Mouse (Mus musculus): ENCODE data around the gene Ccdc85b. TPM values are rescaled to one million over a fixed set of nuclear protein-coding genes. Genes with fewer than 3 reads are reported as not detected.

The Ccdc85b gene
- total RNA-seq, 2 experiments from 2014 or later = 21.9 to 24.0 TPM

- peak; percentile 88 to 92 for DNase-seq (ENCODE audit: extremely low spot score in 1 of 2, low spot score in 2 of 2)
- intact Hi-C loops (cut with DNase I) = no loop called here
These were observed 2.8 kb upstream of the Ccdc85b start, which contains the start of gene Fibp for GRCm38 (mm10) chr19:5460465-5460911. Gene Fibp, plus strand, starts transcription at chr19:5460615.

- intact Hi-C loops (cut with DNase I) = no loop called here
- no peak for DNase-seq (ENCODE audit: extremely low spot score in 1 of 2, low spot score in 2 of 2)
These were observed 2.2 kb upstream of the Ccdc85b start for GRCm38 (mm10) chr19:5459896-5460295.

GRCm38 (mm10) chr19:5459019-5459418 lies 1.3 kb upstream of the Ccdc85b start:
- DNase-seq (ENCODE audit: extremely low spot score in 1 of 2, low spot score in 2 of 2) = peak in 1 of 2 experiments; percentile 56
- intact Hi-C loops (cut with DNase I) = no loop called here

- intact Hi-C loops (cut with DNase I) = no loop called here
These were observed 560 bp downstream of the Ccdc85b start for GRCm38 (mm10) chr19:5456922-5457745.

GRCm38 (mm10) chr19:5456241-5456921 lies 1.3 kb downstream of the Ccdc85b start:
- intact Hi-C loops (cut with DNase I) = no loop called here
- peak in 1 of 2 experiments; percentile 74 for DNase-seq (ENCODE audit: extremely low spot score in 1 of 2, low spot score in 2 of 2)

More at GRCm38 (mm10) chr19:5456922-5457745, 560 bp downstream of the Ccdc85b start:
- peak; percentile 93 to 99 for DNase-seq (ENCODE audit: extremely low spot score in 1 of 2, low spot score in 2 of 2)

GRCm38 (mm10) chr19:5455568-5455967 lies 2.1 kb downstream of the Ccdc85b start:
- intact Hi-C loops (cut with DNase I) = no loop called here
- DNase-seq (ENCODE audit: extremely low spot score in 1 of 2, low spot score in 2 of 2) = peak in 1 of 2 experiments; percentile 55

GRCm38 (mm10) chr19:5455037-5455436 lies 2.7 kb downstream of the Ccdc85b start:
- DNase-seq (ENCODE audit: extremely low spot score in 1 of 2, low spot score in 2 of 2) = peak in 1 of 2 experiments; percentile 41
- intact Hi-C loops (cut with DNase I) = no loop called here

GRCm38 (mm10) chr19:5451766-5452165 lies 5.9 kb downstream of the Ccdc85b start:
- intact Hi-C loops (cut with DNase I) = no loop called here
- DNase-seq (ENCODE audit: extremely low spot score in 1 of 2, low spot score in 2 of 2) = no peak

GRCm38 (mm10) chr19:5449673-5450072 lies 8.0 kb downstream of the Ccdc85b start:
- DNase-seq (ENCODE audit: extremely low spot score in 1 of 2, low spot score in 2 of 2) = no peak
- intact Hi-C loops (cut with DNase I) = no loop called here

- intact Hi-C loops (cut with DNase I) = no loop called here
- DNase-seq (ENCODE audit: extremely low spot score in 1 of 2, low spot score in 2 of 2) = peak in 1 of 2 experiments; percentile 48
These were observed 9.1 kb downstream of the Ccdc85b start for GRCm38 (mm10) chr19:5448354-5449150.

- peak in 1 of 2 experiments; percentile 83 for DNase-seq (ENCODE audit: extremely low spot score in 1 of 2, low spot score in 2 of 2)
- intact Hi-C loops (cut with DNase I) = no loop called here
These were observed 10.0 kb downstream of the Ccdc85b start, which contains the start of gene Fosl1 for GRCm38 (mm10) chr19:5447515-5448353. Gene Fosl1, plus strand, starts transcription at chr19:5447547.

GRCm38 (mm10) chr19:5445747-5446146 lies 11.9 kb downstream of the Ccdc85b start:
- DNase-seq (ENCODE audit: extremely low spot score in 1 of 2, low spot score in 2 of 2) = no peak
- intact Hi-C loops (cut with DNase I) = no loop called here

- no peak for DNase-seq (ENCODE audit: extremely low spot score in 1 of 2, low spot score in 2 of 2)
- intact Hi-C loops (cut with DNase I) = no loop called here
These were observed 12.7 kb downstream of the Ccdc85b start for GRCm38 (mm10) chr19:5444954-5445353.

- intact Hi-C loops (cut with DNase I) = no loop called here
- DNase-seq (ENCODE audit: extremely low spot score in 1 of 2, low spot score in 2 of 2) = no peak
These were observed 13.3 kb downstream of the Ccdc85b start for GRCm38 (mm10) chr19:5444371-5444908.

- intact Hi-C loops (cut with DNase I) = no loop called here
- DNase-seq (ENCODE audit: extremely low spot score in 1 of 2, low spot score in 2 of 2) = no peak
These were observed 23.7 kb downstream of the Ccdc85b start for GRCm38 (mm10) chr19:5433951-5434350.

- peak in 1 of 2 experiments; percentile 65 for DNase-seq (ENCODE audit: extremely low spot score in 1 of 2, low spot score in 2 of 2)
- intact Hi-C loops (cut with DNase I) = no loop called here
These were observed 24.5 kb downstream of the Ccdc85b start for GRCm38 (mm10) chr19:5432992-5433852.

GRCm38 (mm10) chr19:5431911-5432464 lies 25.7 kb downstream of the Ccdc85b start:
- intact Hi-C loops (cut with DNase I) = no loop called here
- DNase-seq (ENCODE audit: extremely low spot score in 1 of 2, low spot score in 2 of 2) = no peak
